Mouse (Mus musculus) embryo, embryonic 9.5 days (tissue): ENCODE measurements at regions not wholly inside any gene's neighbourhood (a gene's known extent, or its start where the extent isn't known, plus 50 kb on each side); places are given as distances from the start of the nearest gene placed in this dataset.

Experiments
- DNase-seq: peaks from one replicate; pipeline ENCODE4 v3.0.0-alpha.2; 2017; ENCODE audit errors: extremely low spot score

DNA sequence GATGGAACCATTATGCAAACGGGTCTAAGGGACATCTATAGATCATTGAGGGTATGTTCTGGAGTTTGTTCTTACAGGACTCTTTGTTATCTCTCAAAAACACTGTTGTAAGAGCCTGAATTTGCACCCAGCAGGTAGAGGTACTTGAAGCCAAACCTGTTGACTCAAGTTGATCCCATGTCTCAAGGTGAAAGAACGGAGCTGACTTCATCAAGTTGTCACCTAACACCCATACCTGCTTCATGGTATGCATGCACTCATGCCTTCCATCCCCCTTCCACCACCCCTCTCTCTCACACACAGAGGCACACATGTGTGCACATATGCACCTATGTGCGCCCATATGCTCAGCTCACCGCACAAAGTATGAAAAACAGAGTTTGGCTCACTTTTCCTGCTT lies 189.0 kb downstream of the Ttll7 start:
- no peak for DNase-seq

DNA sequence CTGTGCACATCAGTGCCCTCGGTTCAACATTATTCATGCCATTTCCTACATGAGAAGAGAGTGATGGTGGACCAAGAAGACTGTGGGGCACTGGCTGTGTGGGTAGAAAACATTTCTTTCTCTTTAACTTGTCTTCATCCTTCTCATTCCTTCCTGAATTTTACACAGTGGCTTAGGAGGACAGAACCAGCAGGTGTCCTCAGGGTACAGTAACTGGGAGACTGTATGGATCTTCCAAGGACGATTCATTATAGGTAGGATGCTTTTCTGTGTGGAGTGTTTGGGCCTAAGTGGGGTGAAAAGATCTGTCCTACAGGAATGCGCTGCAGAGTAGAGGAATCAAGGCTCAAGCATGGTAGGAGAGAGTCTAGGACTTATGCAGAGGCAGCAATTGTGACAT lies 190.7 kb downstream of the Ttll7 start:
- DNase-seq, result no peak

DNA sequence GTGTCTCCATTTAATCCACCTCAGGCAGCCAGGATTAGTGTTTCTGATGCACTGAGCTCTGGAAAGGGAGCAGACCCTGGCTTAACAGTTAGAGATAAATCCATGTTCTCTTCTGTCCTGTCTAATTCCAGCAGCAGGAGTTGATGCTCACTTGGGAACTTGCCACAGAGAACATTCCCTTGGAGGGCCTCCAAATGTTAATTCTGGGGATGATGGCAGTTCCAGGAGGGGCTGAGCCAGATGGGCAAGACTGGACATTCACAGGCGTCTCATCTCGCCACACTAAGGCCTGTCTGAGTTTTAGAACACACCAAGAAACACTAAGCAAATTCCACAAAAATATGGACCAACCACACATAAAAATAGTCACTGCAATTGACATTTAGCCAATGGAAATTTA lies 194.5 kb downstream of the Ttll7 start:
- DNase-seq, result no peak

DNA sequence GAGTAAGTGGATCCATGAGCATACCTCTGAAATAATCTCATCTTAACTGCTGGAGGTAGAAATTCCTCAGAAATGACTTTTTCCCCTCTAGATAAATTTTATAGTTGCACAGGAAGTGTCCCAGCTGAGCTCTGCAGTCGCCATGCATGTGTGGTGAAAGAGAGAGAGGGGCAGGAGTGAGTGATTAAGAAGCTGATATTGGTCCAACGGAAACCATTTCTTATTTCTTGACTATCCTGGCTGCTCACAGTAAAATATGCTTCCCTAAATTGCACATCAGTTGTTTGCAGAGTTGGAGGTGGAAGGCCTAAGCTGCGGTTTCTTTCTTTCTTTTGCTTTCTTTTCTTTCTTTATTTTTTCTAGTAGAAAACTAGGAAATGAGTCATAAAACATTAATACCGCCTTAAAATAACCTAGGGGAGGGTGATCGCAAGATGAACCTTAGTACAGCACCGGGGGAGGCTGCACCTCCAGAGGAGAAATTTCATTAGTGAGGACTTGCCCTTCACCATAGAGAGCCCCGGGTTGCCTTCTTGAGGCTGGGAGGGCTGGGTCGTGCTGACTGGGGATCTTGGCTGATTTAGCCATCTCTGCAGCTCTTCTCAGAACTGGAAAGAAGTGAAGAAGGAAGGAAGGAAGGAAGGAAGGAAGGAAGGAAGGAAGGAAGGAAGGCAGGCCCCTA lies 202.1 kb downstream of the Ttll7 start:
- DNase-seq, result no peak

DNA sequence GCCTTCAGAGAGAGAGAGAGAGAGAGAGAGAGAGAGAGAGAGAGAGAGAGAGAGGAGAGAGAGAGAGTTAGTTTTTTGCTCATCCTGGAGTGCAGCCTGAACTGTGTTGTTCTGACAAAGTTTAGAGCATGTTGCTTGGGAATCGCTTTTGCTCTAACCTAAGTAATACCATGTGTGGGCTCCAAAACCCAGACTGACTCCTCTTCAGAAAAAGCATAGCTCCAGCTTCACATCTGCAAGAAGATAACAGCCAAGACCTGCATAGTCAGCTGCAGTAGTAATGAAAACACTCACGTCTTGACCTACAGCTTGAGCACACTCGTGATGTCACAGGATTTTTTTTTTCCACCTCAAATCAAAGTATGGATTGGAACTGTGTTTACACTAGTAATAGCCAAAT lies 205.7 kb downstream of the Ttll7 start:
- DNase-seq, result no peak

DNA sequence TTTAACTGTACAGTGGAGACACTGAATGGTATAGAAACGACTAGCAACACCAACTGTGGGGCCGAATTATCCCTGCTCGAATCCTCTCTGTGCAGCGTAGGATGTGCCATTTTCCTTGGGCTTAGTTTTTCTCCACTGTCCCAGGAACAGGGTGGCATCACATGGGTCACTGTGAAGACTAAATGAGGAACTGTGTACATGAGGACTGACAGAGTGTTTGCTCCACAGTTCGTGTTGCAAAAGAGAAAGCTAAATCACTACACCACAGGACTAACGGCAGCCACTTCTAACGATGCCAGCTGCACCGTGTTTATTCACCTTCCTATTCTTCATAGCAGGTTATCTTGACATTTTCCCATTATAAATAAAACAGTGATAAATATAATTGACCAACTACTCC lies 208.5 kb downstream of the Ttll7 start:
- DNase-seq, result no peak

DNA sequence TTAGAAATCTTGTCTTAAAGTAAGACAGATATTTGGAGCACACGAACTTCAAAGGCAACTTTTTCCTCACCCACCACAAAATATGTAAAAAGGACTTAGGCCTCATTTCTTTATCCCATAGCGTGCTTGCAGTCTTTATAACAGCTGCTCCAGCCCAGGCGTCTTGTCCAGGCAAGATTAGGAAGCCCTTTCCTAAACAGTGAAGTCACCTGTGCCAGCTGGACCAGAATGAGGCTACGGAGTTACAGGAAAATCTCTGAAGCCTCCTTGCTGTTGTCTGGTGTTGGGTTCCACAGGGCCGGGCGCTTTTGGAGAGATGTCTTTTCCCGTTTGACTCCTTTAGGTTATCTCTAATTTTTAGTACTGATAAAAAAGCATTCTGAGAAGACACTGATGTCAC lies 210.3 kb downstream of the Ttll7 start:
- DNase-seq, result no peak

DNA sequence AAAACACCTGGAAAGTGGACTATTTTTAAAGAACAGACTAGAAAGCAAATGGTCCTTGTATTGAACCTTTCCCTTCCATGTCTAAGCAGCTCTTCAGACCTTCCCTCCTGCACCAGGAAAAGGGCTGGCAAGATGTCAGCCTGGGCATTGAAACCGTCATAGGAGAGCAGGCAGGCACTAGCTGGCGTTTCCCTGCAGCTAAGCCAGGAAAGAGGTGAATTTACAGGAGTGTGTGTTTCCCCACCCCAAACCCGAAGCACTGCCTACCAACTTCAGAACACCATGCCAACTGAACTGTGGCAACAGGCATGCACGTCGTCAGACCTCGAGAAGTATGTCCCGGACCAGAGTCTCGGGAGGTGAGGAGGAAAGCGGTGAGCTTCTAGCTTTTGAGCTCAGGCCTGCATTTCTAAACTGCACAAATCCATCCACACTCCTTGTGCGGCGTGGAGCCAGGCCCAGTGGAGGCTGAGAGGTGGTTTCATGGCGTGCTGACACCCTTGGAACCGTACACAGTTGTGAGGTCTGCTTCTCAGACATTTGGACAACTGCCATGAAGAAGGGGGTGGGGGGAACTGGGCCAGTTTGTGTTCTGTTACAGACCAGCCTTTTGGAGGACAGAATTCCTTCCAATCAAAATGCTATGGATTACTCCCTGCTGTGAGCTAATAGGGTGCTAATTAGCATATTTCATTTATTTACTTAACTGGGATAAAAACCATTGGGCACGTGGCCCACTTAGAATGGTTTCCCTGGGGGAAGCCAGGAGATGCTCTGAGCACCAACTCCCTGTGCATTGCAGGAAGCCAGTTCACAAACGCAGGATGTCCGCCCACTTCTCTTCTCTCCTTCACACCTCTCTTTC lies 211.6 kb downstream of the Ttll7 start:
- DNase-seq, result no peak

DNA sequence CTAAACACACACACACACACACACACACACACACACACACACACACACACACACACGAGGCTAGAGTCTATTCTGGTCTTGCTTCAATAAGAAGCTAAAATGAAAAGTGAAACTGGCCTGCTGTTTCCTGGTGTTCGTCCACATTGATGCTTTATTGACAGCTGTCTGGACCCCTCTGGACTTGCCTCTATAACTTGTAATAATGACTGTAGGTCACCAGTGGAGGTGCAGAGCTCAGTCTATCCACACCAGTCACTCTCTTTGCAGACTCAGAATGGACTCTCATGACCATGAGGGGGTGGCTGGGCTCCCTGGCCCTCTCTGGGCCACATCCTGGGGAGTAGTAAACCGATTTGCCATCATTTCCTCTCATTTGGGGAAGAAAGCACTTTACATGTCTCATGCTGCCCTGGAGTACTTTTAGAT lies 212.3 kb downstream of the Ttll7 start:
- no peak for DNase-seq

DNA sequence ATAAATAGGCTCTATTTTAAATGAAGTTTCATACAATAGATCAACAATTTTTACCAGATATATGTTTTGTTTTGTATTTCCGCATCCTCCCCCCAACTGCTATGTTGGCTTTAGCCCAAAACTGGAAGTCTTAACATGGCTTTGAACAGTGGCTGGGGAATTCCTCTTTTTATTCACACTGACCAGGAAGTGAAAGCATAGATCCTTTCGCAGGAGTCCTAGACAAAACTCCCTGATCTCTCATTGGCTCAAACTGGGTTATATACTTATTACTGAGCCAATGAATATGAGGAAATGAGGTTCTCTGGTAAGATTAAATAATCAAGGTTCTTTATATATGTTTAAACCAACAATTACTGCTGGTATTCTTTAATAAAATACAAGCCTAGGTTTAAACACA lies 218.8 kb downstream of the Ttll7 start:
- no peak for DNase-seq

DNA sequence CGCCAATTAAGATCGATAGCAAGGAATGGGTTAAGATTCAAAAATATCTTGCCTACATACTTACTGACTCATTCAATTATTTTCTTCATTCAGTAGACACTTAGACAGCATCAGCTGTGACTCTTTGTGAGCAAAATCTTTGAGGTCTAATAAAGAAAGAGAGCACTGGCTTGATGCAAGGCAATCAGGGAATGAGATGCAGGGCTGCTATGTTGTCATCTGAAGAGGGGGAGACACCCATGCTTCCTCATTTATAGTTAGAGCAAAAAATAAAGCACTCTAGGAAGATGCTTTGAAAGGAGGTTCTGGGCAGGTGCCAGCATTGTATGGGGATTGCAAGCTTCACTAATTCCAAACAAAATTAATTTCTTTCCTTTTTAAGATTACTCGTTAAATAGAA lies 228.0 kb downstream of the Ttll7 start:
- no peak for DNase-seq

DNA sequence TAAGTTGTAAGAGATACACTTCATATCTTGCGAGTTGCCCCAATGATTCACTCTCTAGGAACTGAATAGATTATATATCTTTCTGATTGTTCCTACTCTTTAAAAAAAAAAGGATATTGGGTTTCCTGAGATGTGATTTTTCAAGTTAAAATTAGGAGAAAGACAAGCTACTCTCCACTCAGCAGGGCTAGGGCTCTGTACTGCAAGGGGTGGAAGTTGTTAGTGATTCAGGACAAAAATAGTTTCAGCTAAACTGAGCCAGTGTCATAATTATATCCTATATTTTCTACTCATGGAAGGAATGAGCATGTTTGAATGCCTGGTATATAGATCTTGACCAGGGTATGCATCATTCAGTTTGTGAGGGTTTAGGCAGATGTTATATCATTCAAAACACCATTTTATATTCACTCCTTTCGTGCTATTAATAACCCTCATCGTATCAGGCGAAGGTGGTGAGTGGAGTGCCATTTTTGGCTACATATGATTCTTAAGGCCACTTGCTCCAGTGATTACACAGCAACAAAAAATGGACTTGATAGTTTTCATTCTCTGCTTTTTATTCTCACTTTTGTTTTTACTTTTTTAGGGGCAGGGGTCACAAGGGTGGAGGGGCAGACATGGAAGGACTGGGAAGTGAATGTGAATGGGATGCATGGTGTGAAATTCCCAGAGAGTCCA lies 228.7 kb downstream of the Ttll7 start:
- no peak for DNase-seq

DNA sequence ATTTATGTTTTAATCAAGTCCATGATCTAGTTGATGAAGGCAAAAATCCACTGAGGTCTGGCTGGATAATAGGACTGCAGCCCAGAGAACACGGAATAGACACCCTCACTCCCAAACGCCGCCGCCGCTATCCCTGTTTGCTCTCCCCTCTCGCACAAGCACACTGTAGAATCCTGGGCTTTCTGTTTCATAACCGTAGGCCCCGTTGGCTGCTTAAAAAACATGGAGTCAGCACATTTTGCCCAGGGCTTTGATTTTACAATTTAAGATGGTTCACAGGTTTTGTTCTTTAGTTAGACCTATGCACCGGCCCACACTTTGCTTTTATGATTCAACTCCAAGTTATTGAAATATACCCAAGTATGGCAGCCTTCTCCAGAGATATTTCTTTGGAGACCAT lies 229.6 kb downstream of the Ttll7 start:
- no peak for DNase-seq

DNA sequence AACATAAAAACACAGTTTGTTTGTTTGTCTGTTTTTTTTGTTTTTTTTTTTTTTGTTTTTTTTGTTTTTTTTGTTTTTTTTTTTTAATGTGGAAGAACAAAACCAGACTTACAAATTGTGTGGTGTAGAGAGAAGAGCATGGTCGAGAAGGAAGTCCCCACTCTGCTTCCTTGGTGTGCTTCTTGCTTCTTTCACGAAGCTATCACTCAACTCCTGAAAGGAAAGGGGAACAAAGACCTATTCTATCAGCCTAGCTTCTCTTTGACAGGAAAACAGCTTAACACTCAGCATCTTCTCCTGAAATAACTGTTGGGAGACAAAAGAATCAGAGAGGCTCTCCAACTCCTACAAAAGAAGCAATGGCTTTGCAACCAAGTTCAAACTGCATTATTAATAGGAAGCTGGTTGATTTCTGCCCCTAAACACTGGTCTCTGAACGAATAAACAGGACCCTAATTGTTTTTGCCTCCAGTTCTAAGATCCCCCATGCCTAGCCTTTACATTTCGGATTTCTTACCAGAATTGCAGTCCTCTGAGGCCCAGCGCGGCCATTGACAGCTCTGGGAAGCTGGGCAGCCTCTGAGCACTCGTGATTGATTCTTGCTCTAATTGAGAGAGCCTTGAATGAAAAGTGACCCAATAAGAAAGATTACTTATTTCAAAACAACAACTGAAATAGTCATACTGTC lies 230.2 kb downstream of the Ttll7 start:
- peak; percentile 40 for DNase-seq

DNA sequence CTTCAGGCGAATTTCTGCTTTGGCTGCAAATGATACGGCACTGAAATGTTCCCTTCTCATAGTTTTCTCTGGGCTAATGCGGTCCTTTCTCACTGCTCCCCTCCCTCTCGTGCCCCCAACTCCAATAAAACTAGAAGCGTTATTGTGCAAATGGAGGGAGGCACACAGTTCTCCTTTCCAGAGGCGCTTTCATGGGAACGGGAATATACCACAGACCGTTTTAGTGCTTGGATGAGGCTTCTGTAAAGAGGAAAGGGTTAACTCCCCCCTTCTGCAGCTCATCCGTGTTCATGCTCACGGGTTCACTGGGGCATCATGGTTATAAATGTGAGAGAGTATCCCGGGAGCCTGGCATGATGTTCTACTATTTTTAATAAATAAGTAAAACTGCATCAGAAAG lies 231.2 kb downstream of the Ttll7 start:
- no peak for DNase-seq

DNA sequence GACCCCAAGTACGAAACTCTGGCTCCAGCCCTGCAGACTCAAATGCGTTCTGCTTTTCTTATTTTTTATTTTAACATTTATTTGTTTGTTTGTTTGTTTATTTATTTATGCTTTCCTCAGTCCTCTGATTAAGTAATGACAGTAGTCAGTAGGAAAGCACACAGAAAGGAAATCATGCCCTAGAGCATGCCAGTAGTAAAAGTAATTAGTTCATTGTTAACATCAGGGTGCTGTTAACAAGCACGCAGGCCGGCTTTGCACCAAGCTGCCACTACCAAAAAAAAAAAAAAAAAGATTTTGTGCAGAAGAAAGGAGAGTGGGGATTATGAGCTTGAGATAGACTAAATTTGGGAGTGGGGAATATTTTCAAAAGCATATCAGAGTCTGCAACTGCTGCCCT lies 231.7 kb downstream of the Ttll7 start:
- DNase-seq, result no peak

DNA sequence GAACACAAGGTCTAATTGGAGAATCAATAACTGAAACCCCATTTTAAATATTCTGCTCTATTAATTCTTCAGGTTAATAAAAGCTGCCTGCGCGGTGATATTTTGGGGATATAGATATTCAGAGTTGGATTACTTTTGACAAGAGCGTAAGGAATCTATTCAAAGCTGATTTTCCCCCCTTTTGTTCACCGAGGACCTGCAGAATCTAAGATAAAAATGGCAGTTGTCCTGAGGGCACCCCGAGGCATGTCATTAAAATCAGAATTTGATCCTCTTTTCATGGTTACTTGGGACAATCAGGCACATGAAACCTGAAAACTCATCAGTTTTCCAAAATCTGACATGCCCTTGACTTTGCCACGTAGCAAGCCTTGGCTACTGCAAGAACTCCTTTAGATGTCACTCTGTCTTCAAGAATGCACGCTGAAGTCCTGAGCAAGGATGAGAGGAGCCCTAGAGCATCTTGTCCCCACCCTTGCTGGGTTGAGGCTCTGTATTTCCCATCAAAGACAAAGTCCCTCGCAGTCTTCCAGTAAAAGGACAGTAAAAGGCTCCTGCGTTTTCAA lies 232.5 kb downstream of the Ttll7 start:
- no peak for DNase-seq

DNA sequence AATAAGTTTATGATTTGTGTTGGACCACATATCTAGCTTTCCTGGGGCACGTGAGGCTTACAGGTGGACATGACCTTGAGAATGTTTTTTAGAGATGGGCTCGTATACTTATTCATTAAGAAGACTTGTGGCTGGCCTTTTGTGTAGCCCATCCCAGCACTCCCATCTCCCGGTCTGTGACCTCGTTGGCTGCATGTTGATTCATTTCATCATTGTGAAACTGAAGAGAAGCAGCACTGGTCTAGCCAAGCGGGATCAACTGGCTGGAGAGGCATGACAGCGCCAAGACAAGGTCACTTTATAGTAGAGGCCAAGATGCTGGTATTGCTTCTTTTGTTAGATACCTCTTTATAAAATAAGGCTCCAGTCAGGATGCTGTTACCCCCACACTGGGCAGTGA lies 236.0 kb downstream of the Ttll7 start:
- no peak for DNase-seq

DNA sequence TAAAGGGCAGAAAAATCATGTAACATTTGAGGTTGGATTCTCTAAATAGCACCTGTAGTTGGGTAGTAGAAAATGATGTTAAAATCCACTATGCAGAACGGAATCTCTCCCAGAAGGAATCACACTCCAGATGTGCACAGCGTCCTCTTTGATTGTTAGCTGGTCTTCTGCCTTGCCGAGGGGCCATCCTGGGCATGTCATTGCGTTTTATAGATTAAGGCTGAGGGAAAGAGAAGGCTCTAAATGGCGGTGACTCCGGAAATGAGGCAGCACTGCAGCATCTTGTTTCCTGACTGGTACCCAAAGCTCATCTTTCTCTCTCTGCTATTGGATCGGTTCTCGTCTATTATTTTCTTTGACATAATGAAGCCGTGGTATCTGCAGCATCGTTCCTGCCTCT lies 237.5 kb downstream of the Ttll7 start:
- DNase-seq, result no peak

DNA sequence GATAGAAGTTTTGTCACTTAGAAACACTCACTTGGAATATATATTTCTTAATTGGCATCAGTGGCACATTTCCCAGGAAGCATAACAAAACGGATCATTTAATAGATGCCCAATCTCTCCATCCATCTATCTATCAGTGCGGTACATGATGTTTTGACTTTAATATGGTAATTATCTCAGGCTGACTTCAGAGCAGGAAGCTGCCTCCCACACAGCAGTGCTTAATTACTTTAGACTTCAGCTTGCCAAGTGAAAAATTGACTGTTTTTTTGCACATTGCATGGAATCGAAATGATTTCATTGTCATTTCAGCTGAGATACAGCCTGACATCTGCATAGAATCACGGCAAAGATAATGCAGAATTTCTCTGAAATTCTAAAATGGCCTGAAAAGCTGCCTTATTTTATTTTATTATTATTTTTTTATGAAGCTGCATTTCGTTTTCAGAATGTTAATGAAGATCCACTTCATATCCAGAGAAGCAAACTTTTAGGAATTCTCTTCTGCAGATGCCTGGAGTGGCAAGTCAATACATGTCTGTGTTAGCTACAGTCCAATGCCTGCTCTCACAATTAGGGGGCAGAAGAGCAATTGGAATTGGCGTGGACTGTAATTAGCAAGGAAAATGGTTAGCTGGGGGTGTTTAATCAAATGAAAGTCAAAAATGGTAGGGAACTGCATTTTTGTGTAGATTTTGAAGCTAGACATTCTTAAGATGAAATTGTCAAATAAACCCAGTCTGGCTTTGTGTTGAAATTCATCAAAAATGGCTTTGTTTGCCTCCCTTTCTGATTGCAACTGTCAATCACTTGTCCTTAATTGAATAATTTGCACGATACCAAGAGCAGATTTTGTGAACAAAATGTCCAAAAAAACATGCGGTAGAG lies 240.3 kb downstream of the Ttll7 start:
- no peak for DNase-seq

DNA sequence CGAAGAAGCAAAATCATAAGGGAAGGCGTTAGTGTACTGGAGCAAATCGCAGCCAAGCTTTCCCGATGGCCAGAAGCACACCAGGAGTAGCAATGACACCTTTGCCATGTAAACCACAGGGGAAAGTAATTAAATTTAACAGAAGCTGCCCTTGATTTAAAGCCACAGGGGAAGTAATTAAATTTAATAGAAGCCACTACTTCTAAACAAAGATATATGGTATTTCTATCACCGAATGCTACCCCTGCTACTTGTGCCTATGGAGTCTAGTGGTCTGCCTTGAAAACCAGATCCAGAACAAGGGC lies 240.9 kb downstream of the Ttll7 start:
- DNase-seq, result no peak
